In the genomic region with DNA sequence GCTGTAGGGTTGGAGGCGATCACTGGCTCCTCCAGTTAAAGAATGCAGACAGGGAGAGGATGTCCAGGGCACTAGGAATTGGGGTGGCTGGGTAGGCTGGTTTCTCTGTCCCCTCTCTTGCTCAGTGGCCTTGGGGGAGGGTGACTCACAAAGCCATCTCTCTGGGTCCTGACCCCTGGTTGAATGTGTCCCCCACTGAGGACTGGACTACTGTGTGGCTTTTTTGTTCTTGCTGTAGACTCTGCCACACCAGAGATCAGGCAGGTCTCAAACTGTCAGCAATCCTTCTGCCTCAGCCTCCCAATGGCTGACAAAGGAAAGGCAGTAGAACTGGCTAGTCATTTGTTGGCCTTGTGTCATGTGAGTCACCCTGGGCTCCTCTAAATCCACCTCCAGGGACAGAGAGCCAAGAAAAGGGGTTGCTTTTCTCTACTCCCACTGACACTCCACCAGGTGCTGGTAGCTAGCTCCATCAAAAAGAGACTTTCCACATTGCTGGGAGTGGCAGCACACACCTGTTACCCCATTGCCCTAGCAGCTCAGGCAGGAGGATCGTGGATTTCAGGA, we compare ENCODE assay signal across 22 mouse cellular contexts. TPM values are rescaled to one million over a fixed set of nuclear protein-coding genes. Genes with fewer than 3 reads are reported as not detected.
DNase-seq lines count a peak whose midpoint lies in the region; ATAC-seq and TF ChIP-seq lines count a peak whose summit lies in the region.
"Had no signal": no experiment of that assay in that cellular context is flagged by ENCODE, and none has a peak within 500 bp of the region (broad histone marks: within the 10 kb centered on the region; RNA-seq: fewer than 3 reads in every experiment).

No protein-coding gene starts in this region.

- H3K4me3 ChIP-seq in cerebellum, adult 2 months (replicated peaks; ENCODE audit: insufficient read depth, low read depth, low read length) = no peak overlapping the region
- no peak overlapping the region for H3K4me3 ChIP-seq in heart, embryonic 12.5 days
- no peak overlapping the region for H3K4me3 ChIP-seq in midbrain, embryonic 11.5 days (ENCODE audit: low read depth, low read length)
- H3K4me3 ChIP-seq in midbrain, embryonic 10.5 days = no peak overlapping the region
- H3K4me3 ChIP-seq: erythroblast, embryonic 14.5 days; hindbrain, embryonic 12.5 days; neural tube, embryonic 12.5 days; stomach, embryonic 15.5 days had no signal

- WGBS in cerebellum, adult 2 months = 24% methylated on average over 2 of the region's 2 CpGs
- 67% methylated on average over 2 of the region's 2 CpGs for WGBS in heart, embryonic 12.5 days
- WGBS in midbrain, embryonic 11.5 days = 55% methylated on average over 2 of the region's 2 CpGs
- 65% methylated on average over 2 of the region's 2 CpGs for WGBS in midbrain, embryonic 10.5 days

- H3K27ac ChIP-seq in cerebellum, adult 2 months (ENCODE audit: insufficient read depth, low read length) = peak overlapping the region; percentile 90
- H3K27ac ChIP-seq in heart, embryonic 12.5 days (ENCODE audit: poor library complexity, severe bottlenecking) = peak overlapping the region; percentile 49
- H3K27ac ChIP-seq in midbrain, embryonic 11.5 days (ENCODE audit: low read depth, low read length) = no peak overlapping the region
- H3K27ac ChIP-seq in midbrain, embryonic 10.5 days (replicated peaks) = no peak overlapping the region
- H3K27ac ChIP-seq: hindbrain, embryonic 12.5 days; neural tube, embryonic 12.5 days; stomach, embryonic 15.5 days had no signal

- H3K9me3 ChIP-seq in heart, embryonic 12.5 days (replicated peaks) = peaks cover 13% of the 10 kb centered on the region; the same call in 1 of the 2 replicates
- no peaks in the 10 kb centered on the region for H3K9me3 ChIP-seq in midbrain, embryonic 11.5 days (ENCODE audit: control insufficient read depth, low read length)
- H3K9me3 ChIP-seq in midbrain, embryonic 10.5 days (replicated peaks) = peaks cover 12% of the 10 kb centered on the region
- H3K9me3 ChIP-seq: hindbrain, embryonic 12.5 days; stomach, embryonic 15.5 days had no signal

- H3K9ac ChIP-seq in heart, embryonic 12.5 days = no peak overlapping the region
- H3K9ac ChIP-seq in midbrain, embryonic 11.5 days (ENCODE audit: low read length) = no peak overlapping the region
- H3K9ac ChIP-seq: forebrain, postnatal 0 days; stomach, embryonic 15.5 days had no signal

- 0 out of 2 replicates have a peak overlapping the region, but pooled peaks have one; percentile 8 for H3K4me2 ChIP-seq in heart, embryonic 12.5 days
- H3K4me2 ChIP-seq in midbrain, embryonic 11.5 days = no peak overlapping the region
- H3K4me2 ChIP-seq: hindbrain, embryonic 12.5 days; neural tube, embryonic 12.5 days; stomach, embryonic 15.5 days had no signal

- TF ChIP-seq POLR2A in cerebellum, adult 2 months (IDR thresholded peaks at IDR 0.05; ENCODE audit: borderline replicate concordance, insufficient read depth, low read length) = no peak

- H3K4me1 ChIP-seq in cerebellum, adult 2 months (ENCODE audit: control insufficient read depth, insufficient read depth, low read length) = peaks cover 65% of the 10 kb centered on the region
- H3K4me1 ChIP-seq in heart, embryonic 12.5 days (replicated peaks) = peaks cover 31% of the 10 kb centered on the region
- H3K4me1 ChIP-seq in midbrain, embryonic 11.5 days (ENCODE audit: control insufficient read depth, insufficient read depth, low read length) = peaks cover 3% of the 10 kb centered on the region; the same call in 1 of the 2 replicates
- peaks cover 62% of the 10 kb centered on the region for H3K4me1 ChIP-seq in midbrain, embryonic 10.5 days

- H3K36me3 ChIP-seq in heart, embryonic 12.5 days = no peaks in the 10 kb centered on the region
- H3K36me3 ChIP-seq in midbrain, embryonic 11.5 days (ENCODE audit: control insufficient read depth, insufficient read depth, low read length) = no peaks in the 10 kb centered on the region
- peaks cover 3% of the 10 kb centered on the region; the same call in 1 of the 2 replicates for H3K36me3 ChIP-seq in midbrain, embryonic 10.5 days
- H3K36me3 ChIP-seq: hindbrain, embryonic 12.5 days; neural tube, embryonic 12.5 days; stomach, embryonic 15.5 days had no signal

- no peak for ATAC-seq in heart, embryonic 12.5 days (ENCODE audit: insufficient number of reproducible peaks, low FRiP score)
- no peak for ATAC-seq in midbrain, embryonic 11.5 days (ENCODE audit: low FRiP score)
- ATAC-seq: activated CD4-positive, CD25-positive, alpha-beta regulatory T cell, adult 4 months; forebrain, postnatal 0 days; inflammation-experienced regulatory T-cells, adult 6 months; Patski had no signal

- no peaks in the 10 kb centered on the region for H3K27me3 ChIP-seq in cerebellum, adult 2 months (ENCODE audit: control insufficient read depth, insufficient read depth, low read length)
- H3K27me3 ChIP-seq in heart, embryonic 12.5 days (replicated peaks) = peaks cover 81% of the 10 kb centered on the region
- peaks cover 33% of the 10 kb centered on the region for H3K27me3 ChIP-seq in midbrain, embryonic 11.5 days (ENCODE audit: control insufficient read depth, insufficient read depth, low read length)
- peaks cover 87% of the 10 kb centered on the region for H3K27me3 ChIP-seq in midbrain, embryonic 10.5 days (ENCODE audit: low read depth, poor library complexity, severe bottlenecking)

- TF ChIP-seq CTCF in cerebellum, adult 2 months (IDR thresholded peaks at IDR 0.05; ENCODE audit: borderline replicate concordance, insufficient read depth, low read depth, low read length) = no peak

- peak; percentile 60 to 69 for DNase-seq in cerebellum, adult 2 months
- DNase-seq in cerebellum, postnatal 10 days = no peak
- DNase-seq in heart, adult 8-10 months (ENCODE audit: low spot score) = no peak
- peak; percentile 79 for DNase-seq in midbrain, embryonic 11.5 days (ENCODE audit: low spot score, missing footprints)
- DNase-seq in midbrain, embryonic 10.5 days (ENCODE audit: low spot score) = no peak
- DNase-seq in left cerebral cortex, adult 8-10 months (ENCODE audit: low spot score in 2 of 2) = no peak
- DNase-seq in gastrocnemius, adult 18-20 months (ENCODE audit: low spot score) = no peak
- DNase-seq: B cell, adult 2 months; forebrain, postnatal 0 days; kidney, adult 8-10 months; lung, adult 18-20 months; spleen, adult 18-20 months had no signal

RNA-seq across cellular contexts. Expression of gene Lingo3, which starts 5.4 kb away (rescaled TPM):
- polyA plus RNA-seq in cerebellum, adult 2 months (2012; rRNA removed) = 54.4 and 69.1 TPM in 2 replicates
- 0.46 and 0.54 TPM in 2 replicates for polyA plus RNA-seq in heart, embryonic 12.5 days (2016; fragmentation: Nextera tagmentation; extraction: Ambion mirVana)
- total RNA-seq in heart, adult 8-10 months (2022) = 10 to 100 TPM in 3 of 4 experiments, 1 to 10 TPM in 1; 7.8 to 14.0 (median 12.6) TPM
- 0.23 and 0.55 TPM in 2 replicates for polyA plus RNA-seq in midbrain, embryonic 11.5 days (2014; fragmentation: Nextera tagmentation; extraction: Ambion mirVana)
- 1.1 and 1.4 TPM in 2 replicates for polyA plus RNA-seq in midbrain, embryonic 10.5 days (2016; fragmentation: Nextera tagmentation; extraction: Ambion mirVana)
- 10 to 100 TPM; 46.4 to 64.4 (median 48.1) TPM for total RNA-seq in left cerebral cortex, adult 8-10 months (2022)
- 10 to 100 TPM in 1 of 2 experiments, 1 to 10 TPM in 1; 8.3 to 12.6 TPM for total RNA-seq in gastrocnemius, adult 18-20 months (2021)
- total RNA-seq: liver, adult 2 months had no signal
- polyA plus RNA-seq: activated CD4-positive, CD25-positive, alpha-beta regulatory T cell, adult 4 months; erythroblast, embryonic 14.5 days; inflammation-experienced regulatory T-cells, adult 6 months had no signal

RNA-seq across cellular contexts. Expression of gene Oaz1, which starts 12.0 kb away (rescaled TPM):
- polyA plus RNA-seq in cerebellum, adult 2 months (2012; rRNA removed) = 776 and 779 TPM in 2 replicates
- 1,577 and 1,597 TPM in 2 replicates for polyA plus RNA-seq in heart, embryonic 12.5 days (2016; fragmentation: Nextera tagmentation; extraction: Ambion mirVana)
- 1,000 to 10,000 TPM in 2 of 4 experiments, 100 to 1,000 TPM in 2; 848 to 1,083 (median 963) TPM for total RNA-seq in heart, adult 8-10 months (2022)
- 1,723 and 1,824 TPM in 2 replicates for polyA plus RNA-seq in midbrain, embryonic 11.5 days (2014; fragmentation: Nextera tagmentation; extraction: Ambion mirVana)
- 2,246 and 2,347 TPM in 2 replicates for polyA plus RNA-seq in midbrain, embryonic 10.5 days (2016; fragmentation: Nextera tagmentation; extraction: Ambion mirVana)
- 100 to 1,000 TPM; 505 to 586 (median 560) TPM for total RNA-seq in left cerebral cortex, adult 8-10 months (2022)
- 100 to 1,000 TPM; 698 to 770 TPM for total RNA-seq in gastrocnemius, adult 18-20 months (2021)

RNA-seq across cellular contexts. Expression of gene Lsm7, which starts 16.6 kb away (rescaled TPM):
- polyA plus RNA-seq in cerebellum, adult 2 months (2012; rRNA removed) = 213 and 215 TPM in 2 replicates
- polyA plus RNA-seq in heart, embryonic 12.5 days (2016; fragmentation: Nextera tagmentation; extraction: Ambion mirVana) = 177 and 182 TPM in 2 replicates
- 10 to 100 TPM; 23.3 to 32.5 (median 25.0) TPM for total RNA-seq in heart, adult 8-10 months (2022)
- polyA plus RNA-seq in midbrain, embryonic 11.5 days (2014; fragmentation: Nextera tagmentation; extraction: Ambion mirVana) = 248 and 290 TPM in 2 replicates
- 322 and 326 TPM in 2 replicates for polyA plus RNA-seq in midbrain, embryonic 10.5 days (2016; fragmentation: Nextera tagmentation; extraction: Ambion mirVana)
- 10 to 100 TPM; 35.4 to 57.9 (median 48.2) TPM for total RNA-seq in left cerebral cortex, adult 8-10 months (2022)
- 10 to 100 TPM; 12.6 to 14.7 TPM for total RNA-seq in gastrocnemius, adult 18-20 months (2021)

RNA-seq across cellular contexts. Expression of gene Sppl2b, which starts 16.6 kb away (rescaled TPM):
- 123 and 132 TPM in 2 replicates for polyA plus RNA-seq in cerebellum, adult 2 months (2012; rRNA removed)
- 34.8 and 35.2 TPM in 2 replicates for polyA plus RNA-seq in heart, embryonic 12.5 days (2016; fragmentation: Nextera tagmentation; extraction: Ambion mirVana)
- 10 to 100 TPM; 11.1 to 15.9 (median 14.4) TPM for total RNA-seq in heart, adult 8-10 months (2022)
- 19.7 and 24.0 TPM in 2 replicates for polyA plus RNA-seq in midbrain, embryonic 11.5 days (2014; fragmentation: Nextera tagmentation; extraction: Ambion mirVana)
- polyA plus RNA-seq in midbrain, embryonic 10.5 days (2016; fragmentation: Nextera tagmentation; extraction: Ambion mirVana) = 42.8 and 45.6 TPM in 2 replicates
- 10 to 100 TPM; 42.1 to 52.3 (median 46.0) TPM for total RNA-seq in left cerebral cortex, adult 8-10 months (2022)
- 10 to 100 TPM; 12.4 to 12.6 TPM for total RNA-seq in gastrocnemius, adult 18-20 months (2021)

RNA-seq across cellular contexts. Expression of gene Jsrp1, which starts 25.1 kb away (rescaled TPM):
- polyA plus RNA-seq in cerebellum, adult 2 months (2012; rRNA removed) = 0.27 and 0.38 TPM in 2 replicates
- 6.1 and 6.7 TPM in 2 replicates for polyA plus RNA-seq in heart, embryonic 12.5 days (2016; fragmentation: Nextera tagmentation; extraction: Ambion mirVana)
- total RNA-seq in heart, adult 8-10 months (2022) = 1 to 10 TPM in 1 of 4 experiments, under 1 TPM in 3; 0.47 to 1.6 (median 0.75) TPM
- polyA plus RNA-seq in midbrain, embryonic 11.5 days (2014; fragmentation: Nextera tagmentation; extraction: Ambion mirVana) = 0.38 and 0.80 TPM in 2 replicates
- 0.44 and 0.71 TPM in 2 replicates for polyA plus RNA-seq in midbrain, embryonic 10.5 days (2016; fragmentation: Nextera tagmentation; extraction: Ambion mirVana)
- 1 to 10 TPM; 5.1 to 9.7 (median 6.2) TPM for total RNA-seq in left cerebral cortex, adult 8-10 months (2022)
- total RNA-seq in gastrocnemius, adult 18-20 months (2021) = 100 to 1,000 TPM; 448 to 461 TPM
- total RNA-seq: liver, adult 2 months; megakaryocyte-erythroid progenitor cell, adult 5-6 weeks had no signal
- polyA plus RNA-seq: activated CD4-positive, CD25-positive, alpha-beta regulatory T cell, adult 4 months; erythroblast, embryonic 14.5 days; inflammation-experienced regulatory T-cells, adult 6 months; liver, adult 2 months; Patski had no signal

Comparison
In these comparisons a context has a peak if more than half of its experiments do, and no peak if none do; other contexts are left out.
1. DNase-seq: peak in cerebellum, adult 2 months (2 of 2) and midbrain, embryonic 11.5 days (single experiment); none in cerebellum, postnatal 10 days (0 of 2), heart, adult 8-10 months (single experiment), midbrain, embryonic 10.5 days (single experiment), left cerebral cortex, adult 8-10 months (0 of 2) and gastrocnemius, adult 18-20 months (single experiment).
2. H3K27ac ChIP-seq: peak in cerebellum, adult 2 months (single experiment) and heart, embryonic 12.5 days (single experiment); none in midbrain, embryonic 11.5 days (single experiment) and midbrain, embryonic 10.5 days (single experiment).
3. RNA of gene Lingo3, which starts 5.4 kb away (polyA plus RNA-seq): 54.4 to 69.1 TPM in cerebellum, adult 2 months; 1.1 to 1.4 TPM in midbrain, embryonic 10.5 days, 0.23 to 0.55 TPM in midbrain, embryonic 11.5 days and 0.46 to 0.54 TPM in heart, embryonic 12.5 days; every median in the first group is over 10 times any median in the second.